Mouse (Mus musculus) lung, embryonic 14.5 days (tissue): ENCODE measurements around the gene Galnt10. TPM values are rescaled to one million over a fixed set of nuclear protein-coding genes. Genes with fewer than 3 reads are reported as not detected.

Experiments used
- ATAC-seq: fragments of 200-750 bp; cut with Nextera tagmentation; 2 replicates; pipeline ENCODE4 v1.8.0; 2017; ENCODE audit warnings: mild to moderate bottlenecking, moderate TSS enrichment, moderate library complexity; ENCODE audit not compliant: insufficient read depth
- DNase-seq: peaks from one replicate; pipeline ENCODE4 v3.0.0-alpha.2; 2015
- H3K27ac ChIP-seq: fragments of 300-500 bp; sonication (generic); 2 replicates; pipeline ENCODE4 v1.5.1; 2014; ENCODE audit warnings: low read depth, mild to moderate bottlenecking, moderate library complexity
- H3K27me3 ChIP-seq: fragments of 300-500 bp; sonication (generic); 2 replicates; pipeline ENCODE4 v1.6.1; 2014; ENCODE audit warnings: low read length, control low read depth; ENCODE audit not compliant: insufficient read depth
- H3K36me3 ChIP-seq: fragments of 300-500 bp; sonication (generic); 2 replicates; pipeline ENCODE4 v1.6.1; 2014; ENCODE audit warnings: control low read depth; ENCODE audit not compliant: insufficient read depth
- H3K4me1 ChIP-seq: fragments of 300-500 bp; sonication (generic); 2 replicates; pipeline ENCODE4 v1.6.1; 2014; ENCODE audit warnings: antibody characterized with exemption, control low read depth; ENCODE audit not compliant: insufficient read depth
- H3K4me2 ChIP-seq: fragments of 300-500 bp; sonication (generic); 2 replicates; pipeline ENCODE4 v1.6.1; 2014; ENCODE audit warnings: mild to moderate bottlenecking
- H3K4me3 ChIP-seq: fragments of 300-500 bp; sonication (generic); 2 replicates; pipeline ENCODE4 v1.5.1; 2014; ENCODE audit warnings: low read depth, low read length
- H3K9ac ChIP-seq: fragments of 300-500 bp; sonication (generic); 2 replicates; pipeline ENCODE4 v1.6.1; 2014
- H3K9me3 ChIP-seq: fragments of 300-500 bp; sonication (generic); 2 replicates; pipeline ENCODE4 v1.6.1; 2016; ENCODE audit warnings: low read depth, low read length, control low read depth
- CTCF ChIP-seq: IDR thresholded peaks from 2 replicates; pipeline ENCODE4 v1.5.1; 2016; ENCODE audit warnings: antibody characterized with exemption, low read depth
- WGBS: fragments of 180-500 bp; shearing (Covaris S2); extraction: QIAGEN DNeasy Blood & Tissue Kit; methylation state at CpG from one replicate; pipeline ENCODE4 v1.1.7; 2014; 5-methylcytosine and 5-hydroxymethylcytosine counted together
- polyA plus RNA-seq: library from polyadenylated mRNA; unstranded; fragments of >200 nt; fragmentation: Nextera tagmentation; extraction: Ambion mirVana; gene quantifications from 2 replicates; pipeline ENCODE4 v1.2.1, GENCODE M21; 2014

The Galnt10 gene
- polyA plus RNA-seq, 1 experiment from 2014 or later = 11.9 TPM

DNA sequence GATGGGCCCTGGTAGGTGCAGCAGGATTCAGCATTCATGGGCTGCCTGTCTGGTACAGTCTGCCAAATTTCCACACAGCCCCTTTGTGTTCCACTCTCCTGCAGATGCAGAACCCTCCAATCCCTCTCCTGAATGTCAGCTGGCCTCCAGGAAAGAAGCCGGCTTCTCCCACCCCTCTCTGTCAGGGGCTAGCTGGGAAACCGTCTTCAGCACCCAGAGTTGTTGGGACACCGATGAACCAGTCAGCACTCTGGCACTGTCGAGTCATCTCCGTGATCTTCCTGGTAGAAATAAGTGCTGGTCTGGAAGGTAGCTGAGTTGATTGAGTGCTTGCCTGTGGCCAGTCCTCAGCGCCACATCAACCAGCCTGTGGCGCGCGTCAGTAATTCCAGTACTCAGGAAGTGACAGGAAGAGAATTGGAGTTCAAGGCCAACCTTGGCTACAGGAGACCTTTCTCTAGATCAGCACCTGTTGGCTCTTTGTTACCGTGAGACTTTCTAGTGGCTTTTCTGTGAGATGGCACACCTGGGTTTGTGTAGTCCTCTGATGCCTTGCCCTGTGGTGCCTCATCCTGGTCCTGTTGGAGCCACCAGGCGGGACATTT is 3.1 kb downstream of the Galnt10 start:
- no peak for ATAC-seq
- WGBS = 88% methylated on average over 11 of the region's 11 CpGs
- peaks cover 4% of the 10 kb centered on the region; the same call in 1 of the 2 replicates for H3K4me1 ChIP-seq

DNA sequence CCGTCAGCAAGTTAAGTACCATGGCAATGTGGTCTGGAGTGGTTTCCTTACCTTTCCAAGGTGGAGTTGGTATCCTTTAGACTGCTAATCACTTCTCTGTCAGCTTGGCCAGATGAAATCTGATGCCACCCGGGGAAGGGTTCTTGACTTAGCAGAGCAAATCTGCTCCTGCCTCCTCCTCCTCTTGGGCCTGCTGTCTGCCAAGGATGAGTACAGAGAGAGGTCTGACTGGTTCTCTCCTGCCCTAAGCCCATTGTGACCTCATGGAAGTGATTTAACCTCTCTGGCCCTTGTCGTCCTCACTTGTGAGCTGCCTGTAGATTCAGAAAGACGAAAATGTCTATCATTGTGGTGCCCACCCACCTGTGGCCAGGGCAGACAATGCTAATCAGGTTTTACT is 4.0 kb downstream of the Galnt10 start:
- WGBS = 56% methylated on average over 4 of the region's 4 CpGs
- Histone ChIP-seq H3K27me3 (no peaks in the 10 kb centered on the region), H3K4me2 (no peak overlapping the region), H3K4me3 (no peak overlapping the region), H3K9me3 (no peaks in the 10 kb centered on the region), H3K9ac (no peak overlapping the region), H3K36me3 (no peaks in the 10 kb centered on the region), H3K27ac (no peak overlapping the region), H3K4me1 (peaks cover 4% of the 10 kb centered on the region; the same call in 1 of the 2 replicates)
- ATAC-seq = no peak
- TF ChIP-seq CTCF = no peak
- no peak for DNase-seq

More for the DNA sequence above, 3.1 kb downstream of the Galnt10 start:
- Histone ChIP-seq H3K9ac (no peak overlapping the region), H3K4me3 (no peak overlapping the region), H3K36me3 (no peaks in the 10 kb centered on the region), H3K27ac (no peak overlapping the region), H3K27me3 (no peaks in the 10 kb centered on the region), H3K9me3 (no peaks in the 10 kb centered on the region), H3K4me2 (no peak overlapping the region)
- no peak for TF ChIP-seq CTCF
- DNase-seq = no peak

DNA sequence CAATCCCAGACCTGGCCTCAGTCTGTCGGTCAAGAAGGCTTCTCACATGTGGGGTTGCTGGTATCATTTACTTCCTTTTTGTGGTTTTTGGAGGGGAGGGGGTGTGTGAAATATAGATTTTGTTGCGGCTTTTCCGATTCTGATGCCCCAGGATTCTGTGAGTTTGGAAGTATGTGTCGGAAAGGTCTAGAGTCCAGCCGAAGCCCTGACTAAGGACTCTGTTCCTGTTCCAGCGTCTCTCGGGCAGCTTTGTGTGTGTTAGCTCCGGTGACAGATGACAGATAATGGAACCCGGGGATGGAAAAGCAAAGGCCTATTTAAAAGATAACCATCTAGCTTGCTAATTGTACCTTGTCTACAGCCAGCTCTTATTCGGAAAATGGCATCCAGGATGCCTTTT is 4.4 kb downstream of the Galnt10 start:
- ATAC-seq (no peak), DNase-seq (no peak)
- Histone ChIP-seq H3K4me1 (peaks cover 4% of the 10 kb centered on the region; the same call in 1 of the 2 replicates), H3K27me3 (no peaks in the 10 kb centered on the region), H3K27ac (no peak overlapping the region), H3K4me3 (no peak overlapping the region), H3K9me3 (no peaks in the 10 kb centered on the region), H3K4me2 (no peak overlapping the region), H3K36me3 (no peaks in the 10 kb centered on the region), H3K9ac (no peak overlapping the region)
- no peak for TF ChIP-seq CTCF
- WGBS = 57% methylated on average over 10 of the region's 10 CpGs

DNA sequence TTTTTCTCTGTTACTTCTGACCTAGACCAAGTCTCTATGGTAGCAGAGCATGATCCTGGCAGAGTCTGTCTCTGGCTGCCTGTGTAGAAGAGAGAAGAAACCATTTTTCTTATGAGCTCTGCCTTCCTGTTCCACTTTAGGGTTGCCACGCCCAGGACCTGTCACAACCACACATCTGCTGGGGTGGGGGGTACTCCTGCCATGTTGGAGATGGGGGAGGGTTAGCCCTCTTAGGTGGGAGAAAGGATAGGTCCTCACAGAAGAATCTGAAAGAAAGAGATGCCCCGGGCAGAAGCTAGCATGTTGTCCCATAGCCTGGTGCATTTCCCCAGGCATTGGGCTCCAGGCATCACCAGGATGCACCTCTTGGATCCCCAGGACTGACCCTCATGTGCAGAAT is 5.6 kb downstream of the Galnt10 start:
- DNase-seq (no peak), ATAC-seq (no peak)
- WGBS = 65% methylated on average over 2 of the region's 2 CpGs
- Histone ChIP-seq H3K27ac (peak overlapping the region; percentile 63; the same call in 1 of the 2 replicates), H3K9me3 (no peaks in the 10 kb centered on the region), H3K36me3 (no peaks in the 10 kb centered on the region), H3K4me2 (peak overlapping the region; percentile 38), H3K4me1 (peaks cover 4% of the 10 kb centered on the region; the same call in 1 of the 2 replicates), H3K4me3 (no peak overlapping the region), H3K9ac (no peak overlapping the region), H3K27me3 (no peaks in the 10 kb centered on the region)
- no peak for TF ChIP-seq CTCF

DNA sequence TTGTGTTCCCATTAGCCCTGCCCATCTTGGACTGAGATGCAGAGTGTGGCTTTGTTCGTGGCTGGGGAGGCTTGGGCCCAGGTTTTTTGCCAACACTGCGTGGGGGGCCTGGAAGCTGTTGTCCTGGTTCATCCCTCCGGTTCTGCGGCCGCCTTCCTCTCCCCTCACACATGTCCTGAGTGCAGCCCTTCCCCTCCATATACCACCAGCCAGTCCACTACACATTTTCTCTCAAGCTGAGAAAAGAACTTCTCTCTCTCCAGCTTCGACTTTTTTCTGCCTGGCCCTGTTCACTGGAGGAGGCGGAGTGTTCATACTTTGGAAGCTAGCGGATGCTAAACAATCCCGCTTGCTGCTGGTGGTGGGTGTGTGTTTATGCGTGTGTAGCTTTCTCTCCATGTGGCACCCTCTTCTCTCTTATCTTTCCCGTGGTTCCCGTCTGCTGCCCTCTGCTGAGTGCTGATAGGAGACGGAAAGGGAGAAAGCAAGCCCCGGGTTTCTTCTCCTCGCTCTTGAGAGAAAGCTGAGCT is 6.1 kb downstream of the Galnt10 start:
- Histone ChIP-seq H3K4me3 (no peak overlapping the region), H3K9ac (0 out of 2 replicates have a peak overlapping the region, but pooled peaks have one; percentile 11), H3K4me2 (peak overlapping the region; percentile 38), H3K9me3 (no peaks in the 10 kb centered on the region), H3K27me3 (no peaks in the 10 kb centered on the region), H3K4me1 (peaks cover 4% of the 10 kb centered on the region; the same call in 1 of the 2 replicates), H3K36me3 (no peaks in the 10 kb centered on the region), H3K27ac (peak overlapping the region; percentile 63; the same call in 1 of the 2 replicates)
- DNase-seq = peak; percentile 69
- 27% methylated on average over 15 of the region's 15 CpGs for WGBS
- peak; percentile 29; the same call in 1 of the 2 replicates for ATAC-seq
- 0 out of 2 replicates have a peak, but pooled peaks have one; percentile 27 for TF ChIP-seq CTCF

DNA sequence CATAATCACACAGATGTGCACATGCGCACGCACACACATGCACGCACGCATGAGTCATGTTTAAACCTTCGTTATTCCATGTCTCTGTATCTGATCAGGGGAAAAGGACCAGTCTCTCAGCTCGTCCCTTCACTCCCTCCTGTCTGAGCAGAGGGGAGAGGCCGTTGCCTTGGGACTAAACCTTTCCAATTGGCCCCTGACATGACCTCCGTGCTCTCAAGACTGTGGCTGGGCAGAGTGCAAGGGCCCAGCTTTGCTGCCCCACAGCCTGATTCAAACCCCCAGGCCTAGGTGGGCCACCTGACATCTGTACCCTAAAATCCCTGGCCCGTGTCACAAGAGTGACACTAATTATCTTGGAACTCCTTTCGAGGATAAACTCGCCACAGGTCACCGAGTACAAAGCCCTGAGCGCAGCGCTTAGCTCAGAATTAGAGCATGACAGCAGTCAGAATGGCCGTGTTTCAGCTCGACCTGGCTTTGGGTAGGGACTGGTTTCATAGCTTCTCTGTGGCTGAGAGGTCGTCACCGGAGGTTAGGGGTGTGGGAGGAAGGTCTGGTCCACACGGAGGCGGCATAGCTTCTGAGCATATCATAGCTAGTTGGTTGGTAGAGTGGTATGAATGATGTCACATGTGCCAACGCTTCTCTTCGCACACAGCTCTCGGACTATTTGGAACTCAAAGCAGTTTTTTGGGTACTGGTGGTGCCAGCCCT is 7.1 kb downstream of the Galnt10 start:
- no peaks in the 10 kb centered on the region for H3K27me3 ChIP-seq
- 84% methylated on average over 23 of the region's 23 CpGs for WGBS
- TF ChIP-seq CTCF = no peak
- H3K36me3 ChIP-seq = no peaks in the 10 kb centered on the region
- DNase-seq (no peak), ATAC-seq (no peak)
- no peak overlapping the region for H3K4me2 ChIP-seq
- peaks cover 4% of the 10 kb centered on the region; the same call in 1 of the 2 replicates for H3K4me1 ChIP-seq
- no peak overlapping the region for H3K4me3 ChIP-seq
- H3K9me3 ChIP-seq = no peaks in the 10 kb centered on the region
- no peak overlapping the region for H3K27ac ChIP-seq
- no peak overlapping the region for H3K9ac ChIP-seq
